Mouse (Mus musculus) thymus, postnatal 10 days (tissue): ENCODE data around the gene Snx12.
A peak's percentile ranks its signal among the peaks of the same experiment; 100 is the strongest.

ENCODE experiments used
- DNase-seq, 2 experiments: peaks; one replicate each; pipeline ENCODE4 v3.0.0; 2021; ENCODE audit warnings: low spot score in 2 of 2

Gene Snx12

DNA sequence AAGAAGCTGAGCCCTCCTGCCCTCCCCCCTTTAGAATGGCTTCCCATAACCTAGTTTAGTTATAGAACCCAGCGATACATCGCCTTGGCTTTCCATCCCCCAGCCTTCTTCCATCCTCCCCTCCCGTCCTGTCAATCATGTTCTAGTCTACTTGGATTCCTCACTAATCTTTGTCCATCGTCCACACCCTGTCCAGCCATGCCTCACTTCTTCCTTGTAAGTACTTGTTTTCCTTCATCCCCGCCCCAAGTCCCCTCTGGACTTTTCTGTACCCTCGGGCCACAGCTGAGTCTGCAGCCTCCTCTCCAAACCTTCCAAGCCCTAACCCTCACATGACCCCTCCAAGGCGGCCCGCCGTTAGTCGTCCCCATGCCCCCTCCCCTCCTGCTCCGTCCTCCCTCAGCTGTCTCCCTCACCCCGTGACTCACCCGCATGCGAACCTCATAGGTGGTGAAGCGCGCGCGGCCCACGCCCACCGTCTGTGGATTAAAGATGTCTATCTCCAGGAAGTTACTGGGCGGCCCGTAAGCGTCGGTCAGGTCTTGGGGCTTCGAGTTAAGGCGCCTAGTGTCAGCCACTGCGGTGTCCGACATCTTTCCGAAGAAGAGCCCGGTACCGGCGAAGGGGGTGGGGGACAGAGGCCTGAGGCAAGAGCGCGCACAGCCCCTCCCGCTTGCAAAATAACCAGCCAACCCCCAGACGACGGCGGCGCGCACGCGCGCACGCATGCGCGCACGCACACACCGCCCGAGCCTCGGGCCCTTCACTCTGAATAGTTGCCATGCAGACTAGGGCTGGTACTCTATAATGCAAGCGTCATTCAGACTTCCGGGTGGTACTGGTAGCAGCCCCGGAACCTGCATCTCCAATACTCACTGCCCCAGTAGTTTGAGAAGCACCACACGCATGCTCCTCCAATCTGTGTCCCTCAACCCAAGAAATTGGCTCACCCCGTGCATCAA is at the start of gene Snx12:
Gene Snx12 (minus strand): TSS at position 730 of the 962 bp plus-strand sequence.
- peak; percentile 78 to 80 for DNase-seq

DNA sequence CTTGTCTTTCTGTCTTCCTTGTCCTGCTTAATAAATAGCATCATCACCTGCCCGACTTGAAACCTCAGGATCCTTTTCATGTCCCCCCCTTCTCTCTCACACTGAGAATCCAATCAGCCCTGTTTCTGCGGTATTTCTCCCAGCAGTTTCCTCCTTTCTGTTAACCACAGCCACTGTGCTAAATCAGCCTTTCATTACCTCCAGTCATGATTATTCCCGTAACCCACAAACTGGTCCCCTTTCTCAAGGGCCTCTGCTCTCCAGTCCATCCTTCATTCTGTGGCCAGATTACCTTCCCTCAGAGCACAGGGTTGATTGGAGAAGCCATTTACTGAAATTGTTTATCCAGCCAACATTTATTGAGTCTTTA is 46.4 kb upstream of the Snx12 start, which contains the start of gene Gm20489:
Gene Gm20489 (minus strand): TSS at position 269 of the 370 bp plus-strand sequence.
- DNase-seq = no peak

DNA sequence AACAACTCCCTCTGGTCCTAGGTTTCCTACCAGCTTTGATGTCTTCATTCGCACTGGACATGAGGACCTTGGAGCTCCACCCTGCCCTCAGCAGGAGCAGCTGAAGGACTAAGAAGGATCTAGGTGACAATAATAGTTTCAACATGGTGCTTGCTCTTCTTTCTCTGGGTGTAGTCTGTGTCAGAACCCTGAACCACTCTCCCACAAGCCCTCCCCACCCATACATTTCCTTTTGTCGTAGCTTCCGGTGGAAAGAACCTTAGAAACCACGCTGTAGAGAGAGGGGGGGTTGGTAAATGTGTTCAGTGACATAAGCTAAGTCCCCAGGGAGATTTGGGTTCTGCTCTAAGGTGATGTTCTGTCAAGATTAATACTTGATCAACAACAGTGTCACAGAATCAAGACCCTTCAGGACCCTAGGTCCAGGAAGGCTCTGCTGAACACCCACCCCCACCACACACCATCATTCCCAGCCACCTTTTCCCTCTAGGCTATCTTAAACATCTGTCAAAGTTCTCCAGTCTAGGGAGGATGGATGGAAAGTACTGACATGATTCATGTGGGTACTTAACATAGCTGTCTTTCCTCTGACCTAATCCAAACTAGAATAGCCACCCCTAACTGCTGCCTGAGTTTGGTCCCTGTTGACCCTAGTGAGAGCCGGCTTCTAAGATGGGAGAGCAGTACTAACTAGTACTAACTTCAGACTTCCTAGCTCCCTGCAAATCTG is 45.8 kb upstream of the Snx12 start, which contains the start of gene Il2rg:
Gene Il2rg (minus strand): TSS at position 231 of the 730 bp plus-strand sequence.
- DNase-seq = peak; percentile 55 to 56

DNA sequence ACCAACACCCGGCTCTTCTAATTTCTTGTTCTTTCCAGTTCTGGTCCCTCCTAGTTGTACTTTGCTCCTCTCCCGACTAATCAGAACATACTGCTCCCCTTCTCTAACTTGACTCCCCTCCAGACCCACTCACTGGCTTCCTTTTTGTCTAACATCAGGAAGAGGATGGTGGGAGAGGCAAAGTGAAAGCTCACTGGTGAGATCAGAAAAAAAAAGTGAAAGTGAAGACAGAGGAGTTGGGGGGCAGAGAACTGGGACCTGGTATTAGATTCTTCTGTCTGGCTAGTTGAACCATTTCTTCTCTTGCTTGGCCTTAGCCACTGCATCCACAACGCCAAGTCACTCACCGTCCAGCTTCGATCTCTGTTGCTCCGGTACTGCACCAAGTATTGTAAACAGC is 44.3 kb upstream of the Snx12 start:
- DNase-seq = no peak

DNA sequence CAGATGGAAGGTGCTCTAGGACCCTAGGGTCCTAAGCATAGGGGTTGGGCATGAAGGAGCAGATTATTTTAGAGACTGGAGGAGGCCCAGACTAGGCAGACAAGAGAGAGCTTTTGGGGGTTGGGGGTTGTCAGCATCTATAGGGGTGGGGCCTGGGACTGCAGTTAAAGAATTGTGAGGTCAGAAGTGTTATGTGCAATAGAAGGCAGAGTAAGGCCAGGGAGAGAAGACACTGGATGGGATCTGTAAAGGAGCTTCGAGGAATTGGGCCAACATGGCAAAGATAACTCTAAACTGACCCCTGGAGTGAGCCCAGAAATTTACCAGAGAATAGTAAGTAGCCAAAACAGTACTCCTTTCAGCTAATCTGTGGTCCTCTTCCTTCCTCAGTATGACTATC is 41.5 kb upstream of the Snx12 start, which contains the start of gene Gm614:
Gene Gm614 (minus strand): TSS at position 101 of the 400 bp plus-strand sequence.
- DNase-seq = no peak

DNA sequence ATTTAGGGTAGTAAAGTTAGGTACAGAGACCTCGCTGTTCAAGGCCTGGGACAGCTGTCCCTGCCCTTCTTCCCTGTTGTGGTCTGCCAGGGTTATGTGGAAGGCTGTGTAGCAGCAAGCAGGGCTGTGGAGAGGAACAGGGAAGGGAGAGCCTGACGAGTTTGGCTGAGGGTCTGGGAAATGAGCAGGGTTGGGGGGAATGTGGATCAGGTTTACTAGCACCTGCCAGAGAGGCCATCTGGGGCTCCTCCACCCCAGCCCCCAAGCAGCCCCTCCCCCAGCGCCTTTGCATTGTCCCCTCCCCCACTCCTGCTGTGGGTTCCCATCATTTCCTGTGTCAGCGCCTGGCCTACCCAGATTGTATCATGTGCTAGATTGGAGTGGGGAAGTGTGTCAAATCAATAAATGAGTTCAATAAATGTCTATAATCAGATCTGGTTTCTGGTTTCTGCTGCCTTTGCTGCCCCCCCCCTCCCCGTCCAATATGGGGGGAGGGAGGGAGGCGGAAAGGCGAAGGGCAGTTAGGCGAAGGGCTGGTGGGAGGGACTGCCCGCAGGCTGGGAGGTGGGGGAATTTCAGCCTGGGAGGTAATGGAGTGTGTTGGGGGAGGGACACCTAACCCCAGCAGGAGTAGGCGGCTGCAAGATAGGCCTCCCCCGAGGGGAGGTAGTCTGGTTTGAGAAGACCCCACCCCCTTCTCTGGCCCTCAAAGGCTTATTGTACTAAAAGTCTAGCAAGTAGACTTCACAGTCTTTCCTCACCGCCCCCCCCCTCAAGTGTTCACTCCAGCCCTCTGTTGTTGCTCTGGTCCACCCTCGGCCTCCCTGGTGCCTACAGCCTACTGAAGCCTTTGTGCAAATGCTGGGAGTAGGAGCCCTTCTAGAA is 38.3 kb upstream of the Snx12 start:
- DNase-seq = peak; percentile 42 to 68

DNA sequence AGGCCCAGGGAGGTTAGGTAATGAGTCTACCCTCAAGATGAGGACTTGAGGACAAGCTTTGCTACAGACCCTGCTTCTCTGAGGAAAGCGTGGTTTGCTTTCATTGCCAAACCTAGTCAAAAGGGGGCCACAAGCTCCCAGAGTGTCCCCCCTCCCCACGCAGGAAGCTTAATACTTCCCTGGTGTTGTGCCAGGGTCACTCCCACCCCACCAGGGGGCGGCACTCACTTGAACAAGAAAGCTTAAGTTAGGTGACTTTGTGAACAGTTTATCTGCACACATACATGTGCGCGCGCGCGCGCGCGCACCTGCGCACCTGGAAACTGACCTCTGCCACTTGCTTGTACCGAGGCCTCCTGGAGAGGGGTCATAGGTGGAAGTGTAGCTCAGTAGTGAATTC is 34.2 kb upstream of the Snx12 start:
- peak; percentile 56 to 66 for DNase-seq

DNA sequence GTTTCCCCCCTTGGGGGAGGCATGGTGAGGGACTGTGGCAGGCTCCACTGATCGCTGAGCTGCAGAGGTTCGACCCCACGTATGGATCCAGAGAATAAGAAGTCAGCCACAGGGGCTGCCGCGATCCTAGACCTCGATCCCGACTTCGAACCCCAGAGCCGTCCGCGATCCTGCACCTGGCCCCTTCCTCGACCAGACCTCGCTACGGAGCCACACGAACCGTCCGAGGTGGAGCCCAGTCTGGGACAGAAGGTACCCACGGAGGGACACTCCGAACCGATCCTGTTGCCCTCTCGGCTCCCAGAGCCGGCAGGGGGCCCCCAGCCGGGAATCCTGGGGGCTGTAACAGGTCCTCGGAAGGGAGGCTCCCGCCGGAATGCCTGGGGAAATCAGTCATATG is 32.4 kb upstream of the Snx12 start:
- DNase-seq = no peak

DNA sequence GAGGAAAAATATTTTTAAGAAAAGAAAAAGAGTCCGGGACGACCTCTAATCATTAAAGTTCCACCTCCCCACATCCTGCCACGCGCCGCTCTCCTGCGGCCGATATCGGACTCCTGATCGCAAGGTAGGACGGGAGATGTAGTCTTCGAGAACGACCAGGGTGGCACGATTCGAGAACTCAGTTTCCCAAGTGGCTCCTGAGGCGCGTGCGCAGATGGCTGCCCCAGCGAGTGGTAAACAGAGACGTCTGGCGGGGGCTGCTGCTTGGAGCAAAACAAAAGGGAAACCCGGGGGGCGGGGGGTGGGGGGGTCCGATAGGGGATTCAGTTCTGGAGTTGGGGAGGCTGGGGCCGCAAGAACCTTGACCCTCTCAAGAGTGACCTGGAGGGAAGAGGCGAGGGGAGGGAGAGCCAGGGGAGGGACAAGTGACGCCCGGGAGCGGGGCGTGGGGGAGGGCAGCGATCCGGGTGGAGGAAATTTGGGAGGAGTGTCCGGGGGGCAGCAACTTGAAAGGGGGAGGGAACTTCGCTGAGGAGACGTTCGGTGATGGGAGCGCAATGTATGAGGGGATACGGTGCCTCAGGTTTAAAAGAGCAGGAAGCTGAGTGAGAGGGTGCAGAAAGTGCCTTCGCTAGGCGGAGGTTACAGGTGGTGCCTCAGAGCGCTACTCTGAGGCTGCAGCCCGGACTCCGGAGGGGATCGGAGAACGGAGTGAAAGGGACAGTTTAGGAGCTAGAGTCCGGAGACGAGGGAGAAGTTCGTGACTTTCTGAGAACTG is 31.8 kb upstream of the Snx12 start, which contains the start of gene Foxo4:
Gene Foxo4 (plus strand): TSS at position 577 of the 778 bp plus-strand sequence.
- peak; percentile 83 to 87 for DNase-seq

DNA sequence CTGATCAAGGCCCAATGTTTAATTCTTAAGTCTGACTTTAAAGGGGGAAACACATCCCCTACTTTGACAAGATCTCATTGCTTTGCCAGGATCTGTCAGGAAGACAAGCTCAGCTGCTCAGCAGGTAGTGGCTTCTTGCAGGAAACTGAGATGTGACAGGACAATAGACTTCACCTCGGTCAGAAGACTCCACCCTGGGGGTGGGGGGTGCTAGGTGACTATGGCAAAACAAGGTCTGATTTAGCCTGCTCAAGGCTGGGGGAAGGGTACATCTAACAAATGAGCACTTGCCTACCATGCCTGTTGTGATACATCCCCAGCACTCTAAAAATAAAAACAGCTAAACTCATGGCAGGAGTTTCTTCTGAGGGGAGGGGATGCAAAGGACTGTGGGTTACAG is 22.6 kb upstream of the Snx12 start:
- DNase-seq = no peak

DNA sequence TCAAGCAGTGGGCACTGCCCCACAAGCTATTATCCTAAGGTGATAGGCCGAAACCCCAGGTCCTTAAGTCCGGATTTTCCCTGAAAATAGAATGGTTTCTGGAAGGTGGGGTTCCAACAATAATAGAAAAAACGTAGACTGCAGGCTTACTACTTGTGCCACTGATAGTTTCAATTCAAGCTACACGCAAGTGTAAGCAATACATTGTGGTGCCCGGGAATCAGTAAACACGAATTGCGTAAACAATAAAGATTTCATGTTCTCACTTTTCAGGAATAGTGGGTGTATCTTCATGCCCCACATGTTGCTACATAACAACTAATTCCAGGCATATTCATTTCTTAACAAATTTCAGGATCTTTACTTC is 416 bp upstream of the Snx12 start:
- DNase-seq = no peak

DNA sequence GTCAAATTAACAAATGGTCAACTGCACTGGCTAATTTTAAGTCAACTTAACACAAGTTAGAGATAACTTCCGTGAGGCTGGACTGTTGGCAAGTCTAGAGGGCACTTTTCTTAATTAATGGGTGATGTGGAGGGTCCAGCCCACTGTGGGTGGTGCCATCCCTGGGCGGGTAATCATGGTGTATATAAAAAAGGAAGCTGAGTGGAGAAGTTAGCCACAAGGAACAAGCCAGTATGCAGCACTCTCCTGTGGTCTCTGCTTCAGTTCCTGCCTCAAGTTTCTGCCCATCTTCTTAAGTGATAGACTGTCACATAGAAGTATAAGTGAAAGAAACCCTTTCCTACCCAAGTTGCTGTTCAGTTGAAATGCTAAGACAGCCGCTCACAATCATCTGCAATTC is 33.1 kb downstream of the Snx12 start:
- DNase-seq = no peak

DNA sequence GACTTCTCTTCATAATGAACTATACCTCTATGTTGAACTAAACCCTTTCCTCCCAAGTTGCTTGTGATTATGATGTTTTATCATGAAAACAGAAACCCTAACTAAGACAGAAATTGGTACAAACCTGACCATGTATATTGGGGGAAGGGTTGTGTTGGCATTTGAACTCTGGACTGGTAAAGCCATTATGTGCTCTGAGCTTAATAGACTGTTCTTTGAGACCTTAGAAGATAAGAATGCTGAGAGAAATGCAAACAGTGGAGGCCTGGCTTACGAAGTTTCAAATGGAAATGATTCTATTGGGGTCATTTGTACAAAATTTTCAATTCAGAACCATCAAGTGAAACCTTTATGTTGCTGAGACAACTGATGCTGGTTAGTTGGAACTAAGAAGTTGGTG is 34.7 kb downstream of the Snx12 start:
- DNase-seq = no peak

DNA sequence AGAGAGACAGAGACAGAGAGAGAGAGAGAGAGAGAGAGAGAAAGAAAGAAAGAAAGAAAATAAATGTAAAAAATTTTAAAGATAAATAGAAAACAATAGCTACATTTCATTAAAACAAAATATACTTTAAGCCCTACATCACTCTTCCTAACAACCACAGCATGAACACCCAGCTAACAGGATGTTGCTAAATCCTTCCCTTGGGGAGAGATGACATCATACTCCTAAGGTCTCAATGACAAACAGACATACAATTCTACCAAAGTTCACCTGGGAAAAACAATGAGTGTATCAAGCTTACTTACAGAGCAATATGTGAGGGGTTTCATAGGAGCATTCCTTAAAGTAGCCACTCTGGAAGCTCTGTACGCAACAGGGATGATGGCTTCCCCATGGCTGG is 49.0 kb downstream of the Snx12 start:
- DNase-seq = no peak

DNA sequence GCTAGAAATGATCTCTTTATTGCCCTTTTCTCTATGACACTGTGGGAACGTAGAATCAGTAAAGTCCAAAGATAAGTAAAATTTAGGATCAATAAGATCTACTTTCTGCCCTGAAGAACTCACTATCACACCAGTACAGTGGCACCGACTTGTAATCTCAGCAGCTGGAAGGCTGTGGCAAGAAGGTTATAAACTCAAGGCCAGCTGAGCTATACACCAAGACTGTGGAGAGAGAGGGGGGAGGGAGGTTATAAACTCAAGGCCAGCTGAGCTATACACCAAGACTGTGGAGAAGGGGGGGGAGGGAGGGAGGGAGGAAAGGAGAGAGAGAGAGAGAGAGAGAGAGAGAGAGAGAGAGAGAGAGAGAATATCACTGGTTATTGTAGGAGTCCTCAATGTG is 53.9 kb downstream of the Snx12 start:
- DNase-seq = no peak

DNA sequence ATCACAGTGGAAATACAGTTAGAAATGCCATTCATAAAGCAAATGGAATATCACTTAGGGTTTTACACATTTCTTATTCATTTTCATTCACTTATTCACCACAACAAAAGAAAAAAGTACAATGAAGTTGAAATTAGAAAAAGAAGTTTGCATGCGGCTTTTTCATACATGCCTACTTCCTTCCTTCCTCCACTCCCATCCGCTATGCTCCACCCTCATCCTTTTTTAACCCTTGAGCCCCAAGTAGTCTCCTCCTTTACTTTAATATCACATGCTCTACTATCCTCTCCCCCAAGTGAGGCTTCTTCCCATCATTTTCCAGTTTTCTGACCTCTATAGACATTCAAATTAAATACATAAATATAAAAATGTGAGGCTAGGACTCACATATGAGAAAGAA is 58.6 kb downstream of the Snx12 start:
- DNase-seq = no peak

DNA sequence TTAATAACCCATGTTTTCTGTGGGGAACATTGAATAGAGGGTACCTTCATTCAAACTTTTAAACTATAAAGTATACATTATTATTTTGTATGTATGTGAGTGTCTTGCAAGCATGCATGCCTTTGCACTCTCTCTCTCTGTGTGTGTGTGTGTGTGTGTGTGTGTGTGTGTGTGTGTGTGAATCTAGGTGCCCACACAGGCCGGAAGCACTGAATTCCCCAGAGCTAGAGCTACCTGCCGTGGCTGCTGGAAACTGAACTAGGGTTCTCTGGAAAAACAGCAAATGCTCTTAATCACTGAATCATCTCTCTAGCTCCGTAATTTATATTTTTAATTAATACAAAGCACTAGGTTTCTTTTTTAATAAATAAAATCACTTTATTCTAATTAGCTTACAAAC is 59.1 kb downstream of the Snx12 start:
- DNase-seq = peak in 1 of 2 experiments; percentile 15

DNA sequence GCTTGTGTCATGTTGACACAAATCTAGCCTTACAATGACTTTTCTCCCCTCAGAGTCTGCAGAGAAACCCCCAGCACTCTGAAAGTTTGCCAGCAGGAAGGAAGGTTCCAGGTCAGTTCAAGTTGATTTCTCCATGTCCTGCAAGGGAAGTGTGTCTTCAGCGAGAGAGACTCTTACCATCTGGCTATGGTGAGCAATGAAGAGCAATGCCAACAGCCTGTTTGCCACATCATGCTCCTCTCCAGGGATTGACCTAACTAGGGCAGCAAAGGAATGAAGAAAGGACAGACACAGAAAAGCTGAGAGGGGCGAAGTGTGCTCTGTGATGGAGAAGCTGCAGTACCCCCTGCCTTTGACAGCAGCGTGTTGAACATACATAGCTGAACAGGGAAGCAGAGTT is 59.8 kb downstream of the Snx12 start:
- DNase-seq = no peak

DNA sequence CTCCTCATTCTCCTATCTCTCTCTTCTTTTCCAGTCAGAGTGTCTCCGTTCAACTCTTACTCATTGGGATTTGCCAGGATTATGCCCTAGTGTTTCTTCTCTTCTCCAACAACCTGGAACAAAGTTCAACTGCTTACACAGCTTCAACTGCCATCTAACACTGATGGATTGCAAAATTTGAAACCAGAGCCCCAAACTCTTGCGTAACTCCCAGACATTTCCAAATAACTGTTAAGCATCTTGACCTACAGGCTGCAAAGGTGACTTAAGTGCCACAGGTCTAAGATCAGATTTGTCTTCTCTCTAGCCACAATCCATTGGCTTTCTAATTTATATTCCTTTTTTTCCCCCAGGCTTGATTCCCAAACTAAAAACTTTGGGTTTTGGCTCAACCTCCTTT is 64.9 kb downstream of the Snx12 start:
- DNase-seq = no peak

DNA sequence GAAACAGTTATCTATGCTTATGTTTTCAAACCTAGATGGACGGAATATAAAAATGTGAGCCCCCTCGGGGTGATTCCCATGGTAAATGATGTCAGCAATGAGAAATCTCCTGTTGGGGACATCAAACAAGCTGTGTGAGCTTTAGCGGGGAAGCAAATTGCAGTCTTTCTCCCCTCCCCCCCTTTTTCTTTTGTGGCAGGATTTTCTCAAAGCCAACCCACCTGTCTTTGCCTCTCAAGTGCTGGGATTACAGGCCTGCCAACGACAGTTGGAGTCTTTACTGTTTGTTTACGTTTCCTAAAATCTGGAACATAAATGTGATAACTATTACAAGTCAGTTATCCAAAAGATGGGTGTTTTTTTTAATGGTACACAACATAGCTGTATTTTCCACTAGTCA is 66.0 kb downstream of the Snx12 start:
- no peak for DNase-seq

DNA sequence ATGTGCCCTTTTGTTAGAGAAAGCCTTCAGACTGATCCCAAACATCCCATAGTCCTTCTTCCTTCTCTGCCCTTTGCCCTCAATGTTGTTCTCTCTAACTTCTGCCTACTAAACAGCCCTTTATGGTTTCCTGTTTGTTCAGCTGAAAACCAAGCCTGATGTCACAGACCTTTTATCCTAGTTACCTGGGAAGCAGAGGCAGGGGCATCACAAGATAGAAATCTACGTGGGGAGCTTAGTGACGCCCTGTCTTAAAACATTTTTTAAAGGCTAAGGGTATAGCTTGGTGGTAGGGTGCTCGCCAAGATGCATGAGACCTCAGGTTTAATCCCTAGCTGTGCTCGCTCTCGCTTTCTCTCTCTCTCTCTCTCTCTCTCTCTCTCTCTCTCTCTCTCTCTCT is 74.9 kb downstream of the Snx12 start:
- no peak for DNase-seq
